Mouse (Mus musculus) E14TG2a.4 (cell line): ENCODE data around the gene Bcan.

Experiments used
- CTCF ChIP-seq: conservative IDR thresholded peaks from 2 replicates; pipeline ENCODE4 v1.5.1; 2014; ENCODE audit warnings: low read length
- POU5F1 ChIP-seq: IDR thresholded peaks from 2 replicates; pipeline ENCODE4 v1.6.1; 2014; ENCODE audit warnings: low read length, borderline replicate concordance

- no peak for TF ChIP-seq CTCF
- TF ChIP-seq POU5F1: no peak
Observed at GRCm38 (mm10) chr3:87995331-87995730, 4.7 kb downstream of the Bcan start.
